Mouse (Mus musculus) right cerebral cortex, postnatal 25 days (tissue): ENCODE data around the gene Rerg.

Experiments
- DNase-seq: peaks from one replicate; pipeline ENCODE4 v3.0.0; 2022

Gene Rerg

GRCm38 (mm10) chr6:137126224-137126623, 44.1 kb downstream of the Rerg start:
- no peak for DNase-seq

GRCm38 (mm10) chr6:137125433-137125832, 44.9 kb downstream of the Rerg start:
- DNase-seq = peak; percentile 23

- no peak for DNase-seq
These were observed 45.3 kb downstream of the Rerg start for GRCm38 (mm10) chr6:137125006-137125405.

- DNase-seq = no peak
These were observed 53.3 kb downstream of the Rerg start for GRCm38 (mm10) chr6:137116849-137117473.

- no peak for DNase-seq
These were observed 55.4 kb downstream of the Rerg start for GRCm38 (mm10) chr6:137114859-137115258.

- no peak for DNase-seq
These were observed 59.0 kb downstream of the Rerg start for GRCm38 (mm10) chr6:137111266-137111813.

- DNase-seq = no peak
These were observed 59.5 kb downstream of the Rerg start for GRCm38 (mm10) chr6:137110778-137111174.

- DNase-seq = no peak
These were observed 60.2 kb downstream of the Rerg start for GRCm38 (mm10) chr6:137109811-137110777.

- no peak for DNase-seq
These were observed 65.0 kb downstream of the Rerg start for GRCm38 (mm10) chr6:137105285-137105684.

- DNase-seq = no peak
These were observed 67.6 kb downstream of the Rerg start for GRCm38 (mm10) chr6:137102662-137103179.

GRCm38 (mm10) chr6:137101886-137102661, 68.2 kb downstream of the Rerg start:
- no peak for DNase-seq

- DNase-seq = no peak
These were observed 70.0 kb downstream of the Rerg start for GRCm38 (mm10) chr6:137100259-137100658.

- DNase-seq = peak; percentile 14
These were observed 71.8 kb downstream of the Rerg start for GRCm38 (mm10) chr6:137098232-137099191.

- DNase-seq = no peak
These were observed 75.8 kb downstream of the Rerg start for GRCm38 (mm10) chr6:137094475-137094874.

GRCm38 (mm10) chr6:137088469-137088868, 81.8 kb downstream of the Rerg start:
- DNase-seq = no peak

GRCm38 (mm10) chr6:137087956-137088355, 82.3 kb downstream of the Rerg start:
- no peak for DNase-seq

GRCm38 (mm10) chr6:137087470-137087869, 82.8 kb downstream of the Rerg start:
- DNase-seq = no peak

GRCm38 (mm10) chr6:137079701-137080100, 90.6 kb downstream of the Rerg start:
- DNase-seq = no peak

- no peak for DNase-seq
These were observed 93.6 kb downstream of the Rerg start for GRCm38 (mm10) chr6:137076731-137077130.

- no peak for DNase-seq
These were observed 94.1 kb downstream of the Rerg start for GRCm38 (mm10) chr6:137076225-137076624.

GRCm38 (mm10) chr6:137072256-137072655, 98.0 kb downstream of the Rerg start:
- no peak for DNase-seq
